Mouse (Mus musculus): ENCODE measurements at regions not wholly inside any gene's neighbourhood (a gene's known extent, or its start where the extent isn't known, plus 50 kb on each side); places are given as distances from the start of the nearest gene placed in this dataset.

DNA sequence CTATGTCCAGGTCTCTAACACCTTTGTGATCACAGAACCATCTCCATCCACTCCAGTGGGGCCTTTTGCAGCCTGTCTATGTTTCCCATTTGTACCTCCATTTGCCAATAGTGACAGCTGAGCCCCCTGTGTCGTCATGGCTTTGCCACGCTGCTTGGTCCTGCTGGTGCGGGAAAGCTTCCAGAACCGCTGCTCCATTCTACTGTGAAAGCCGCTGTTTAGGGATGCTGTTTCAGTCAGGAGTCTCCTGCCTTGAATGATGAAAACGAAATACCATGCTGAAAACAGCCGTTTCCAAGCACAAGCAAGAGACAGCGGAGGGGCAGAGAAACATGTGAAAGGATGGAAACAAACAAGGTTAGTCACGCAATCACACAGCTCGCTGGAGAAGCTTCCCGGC lies 410.4 kb downstream of the Glrx3 start:
- Histone ChIP-seq H3K27ac (replicated peaks; ENCODE audit: insufficient read depth, low read depth, low read length) (no peak overlapping the region), H3K4me3 (ENCODE audit: insufficient read depth, low read depth, low read length) (no peak overlapping the region), H3K27me3 (ENCODE audit: control insufficient read depth, insufficient read depth, low read length) (no peaks in the 10 kb centered on the region; the same call in 1 of the 2 replicates), H3K36me3 (ENCODE audit: control insufficient read depth, insufficient read depth, low read length) (no peaks in the 10 kb centered on the region), H3K9ac (ENCODE audit: low read depth, low read length) (no peak overlapping the region), H3K79me2 (ENCODE audit: control insufficient read depth, insufficient read depth, low read length) (no peaks in the 10 kb centered on the region), H3K4me1 (ENCODE audit: control insufficient read depth, insufficient read depth, low read length) (no peaks in the 10 kb centered on the region)
- WGBS = 79% methylated on average over 11 of the region's 11 CpGs
- no peak for TF ChIP-seq CTCF (IDR thresholded peaks at IDR 0.05; ENCODE audit: low read depth, low read length)
- DNase-seq (ENCODE audit: extremely low read depth, low read depth, low spot score) = no peak

DNA sequence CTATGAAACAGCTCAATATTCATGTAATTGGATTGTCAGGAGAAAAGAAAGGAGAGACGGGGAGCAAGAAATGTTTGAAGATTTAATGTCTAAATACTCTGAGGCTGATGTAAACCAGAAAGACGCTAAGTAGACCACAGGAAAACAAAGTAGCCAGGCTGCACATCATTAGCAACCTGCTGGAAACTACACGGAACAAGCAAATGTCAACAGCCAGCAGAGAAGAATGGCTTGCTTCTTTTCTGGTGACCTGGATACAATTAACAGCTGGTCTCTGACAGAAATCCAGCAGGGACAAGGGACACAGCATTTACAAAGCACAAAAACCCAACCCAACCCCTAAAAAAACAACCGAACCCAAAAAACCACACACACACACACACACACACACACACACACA lies 413.6 kb downstream of the Glrx3 start:
- WGBS = 72% methylated on average over 4 of the region's 4 CpGs
- Histone ChIP-seq H3K4me3 (ENCODE audit: insufficient read depth, low read depth, low read length) (no peak overlapping the region), H3K9ac (ENCODE audit: low read depth, low read length) (no peak overlapping the region), H3K27ac (replicated peaks; ENCODE audit: insufficient read depth, low read depth, low read length) (no peak overlapping the region), H3K27me3 (ENCODE audit: control insufficient read depth, insufficient read depth, low read length) (no peaks in the 10 kb centered on the region), H3K4me1 (ENCODE audit: control insufficient read depth, insufficient read depth, low read length) (no peaks in the 10 kb centered on the region), H3K79me2 (ENCODE audit: control insufficient read depth, insufficient read depth, low read length) (no peaks in the 10 kb centered on the region), H3K36me3 (ENCODE audit: control insufficient read depth, insufficient read depth, low read length) (no peaks in the 10 kb centered on the region)
- DNase-seq (ENCODE audit: extremely low read depth, low read depth, low spot score) = no peak
- no peak for TF ChIP-seq POLR2A (IDR thresholded peaks at IDR 0.05; ENCODE audit: extremely low read depth, insufficient read depth, low read length)
- no peak for TF ChIP-seq CTCF (IDR thresholded peaks at IDR 0.05; ENCODE audit: low read depth, low read length)

GRCm38 (mm10) chr7:137859681-137860080 lies 422.3 kb downstream of the Glrx3 start:
- Histone ChIP-seq H3K27me3 (ENCODE audit: control insufficient read depth, insufficient read depth, low read length) (no peaks in the 10 kb centered on the region), H3K79me2 (ENCODE audit: control insufficient read depth, insufficient read depth, low read length) (no peaks in the 10 kb centered on the region), H3K4me1 (ENCODE audit: control insufficient read depth, insufficient read depth, low read length) (no peaks in the 10 kb centered on the region), H3K36me3 (ENCODE audit: control insufficient read depth, insufficient read depth, low read length) (no peaks in the 10 kb centered on the region), H3K9ac (ENCODE audit: low read depth, low read length) (no peak overlapping the region), H3K4me3 (ENCODE audit: insufficient read depth, low read depth, low read length) (no peak overlapping the region), H3K27ac (replicated peaks; ENCODE audit: insufficient read depth, low read depth, low read length) (no peak overlapping the region)
- no peak for DNase-seq (ENCODE audit: extremely low read depth, low read depth, low spot score)
- WGBS = 45% methylated on average over 3 of the region's 3 CpGs
- TF ChIP-seq POLR2A (IDR thresholded peaks at IDR 0.05; ENCODE audit: extremely low read depth, insufficient read depth, low read length) = no peak
- TF ChIP-seq CTCF (IDR thresholded peaks at IDR 0.05; ENCODE audit: low read depth, low read length) = no peak

DNA sequence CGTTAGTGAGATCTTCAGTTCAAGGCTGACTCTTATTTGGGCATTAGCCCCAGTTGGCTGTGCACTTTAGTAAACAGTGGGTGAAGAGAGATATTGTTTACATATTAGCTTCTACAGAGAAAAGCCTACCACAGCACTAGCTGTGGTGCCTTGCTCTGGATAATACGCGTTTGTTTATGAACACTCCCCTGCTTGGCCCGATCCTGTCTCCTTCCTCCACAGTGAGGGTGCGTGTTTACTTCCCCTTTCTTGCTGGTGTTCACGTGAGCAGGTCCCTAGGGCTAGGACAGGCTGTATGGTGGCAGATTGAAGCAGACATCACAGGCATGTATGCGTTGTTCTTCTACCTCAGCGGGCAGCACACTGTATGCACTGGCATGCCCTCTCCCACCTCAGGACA lies 423.1 kb downstream of the Glrx3 start:
- H3K9ac ChIP-seq (ENCODE audit: low read depth, low read length) = no peak overlapping the region
- 55% methylated on average over 8 of the region's 8 CpGs for WGBS
- H3K79me2 ChIP-seq (ENCODE audit: control insufficient read depth, insufficient read depth, low read length) = no peaks in the 10 kb centered on the region
- TF ChIP-seq POLR2A (IDR thresholded peaks at IDR 0.05; ENCODE audit: extremely low read depth, insufficient read depth, low read length) (no peak), CTCF (IDR thresholded peaks at IDR 0.05; ENCODE audit: low read depth, low read length) (no peak)
- H3K27ac ChIP-seq (replicated peaks; ENCODE audit: insufficient read depth, low read depth, low read length) = no peak overlapping the region
- no peaks in the 10 kb centered on the region for H3K4me1 ChIP-seq (ENCODE audit: control insufficient read depth, insufficient read depth, low read length)
- no peak for DNase-seq (ENCODE audit: extremely low read depth, low read depth, low spot score)
- no peak overlapping the region for H3K4me3 ChIP-seq (ENCODE audit: insufficient read depth, low read depth, low read length)
- H3K36me3 ChIP-seq (ENCODE audit: control insufficient read depth, insufficient read depth, low read length) = no peaks in the 10 kb centered on the region
- H3K27me3 ChIP-seq (ENCODE audit: control insufficient read depth, insufficient read depth, low read length) = no peaks in the 10 kb centered on the region

GRCm38 (mm10) chr7:137864912-137865311 lies 427.5 kb downstream of the Glrx3 start:
- Histone ChIP-seq H3K27me3 (ENCODE audit: control insufficient read depth, insufficient read depth, low read length) (no peaks in the 10 kb centered on the region), H3K36me3 (ENCODE audit: control insufficient read depth, insufficient read depth, low read length) (no peaks in the 10 kb centered on the region)
- no peak for TF ChIP-seq CTCF (IDR thresholded peaks at IDR 0.05; ENCODE audit: low read depth, low read length)

GRCm38 (mm10) chr7:137865457-137865856 lies 428.0 kb downstream of the Glrx3 start:
- no peak for DNase-seq (ENCODE audit: extremely low read depth, low read depth, low spot score)
- Histone ChIP-seq H3K79me2 (ENCODE audit: control insufficient read depth, insufficient read depth, low read length) (no peaks in the 10 kb centered on the region), H3K9ac (ENCODE audit: low read depth, low read length) (no peak overlapping the region), H3K4me3 (ENCODE audit: insufficient read depth, low read depth, low read length) (no peak overlapping the region), H3K36me3 (ENCODE audit: control insufficient read depth, insufficient read depth, low read length) (no peaks in the 10 kb centered on the region), H3K27ac (replicated peaks; ENCODE audit: insufficient read depth, low read depth, low read length) (no peak overlapping the region), H3K27me3 (ENCODE audit: control insufficient read depth, insufficient read depth, low read length) (no peaks in the 10 kb centered on the region), H3K4me1 (ENCODE audit: control insufficient read depth, insufficient read depth, low read length) (no peaks in the 10 kb centered on the region)
- no peak for TF ChIP-seq CTCF (IDR thresholded peaks at IDR 0.05; ENCODE audit: low read depth, low read length)
- TF ChIP-seq POLR2A (IDR thresholded peaks at IDR 0.05; ENCODE audit: extremely low read depth, insufficient read depth, low read length) = no peak
- WGBS = 60% methylated on average over 7 of the region's 7 CpGs

More at GRCm38 (mm10) chr7:137864912-137865311, 427.5 kb downstream of the Glrx3 start:
- H3K4me3 ChIP-seq (ENCODE audit: insufficient read depth, low read depth, low read length) = no peak overlapping the region
- DNase-seq (ENCODE audit: extremely low read depth, low read depth, low spot score) = no peak
- no peaks in the 10 kb centered on the region for H3K79me2 ChIP-seq (ENCODE audit: control insufficient read depth, insufficient read depth, low read length)
- H3K9ac ChIP-seq (ENCODE audit: low read depth, low read length) = no peak overlapping the region
- H3K27ac ChIP-seq (replicated peaks; ENCODE audit: insufficient read depth, low read depth, low read length) = no peak overlapping the region
- WGBS = 70% methylated on average over 4 of the region's 4 CpGs
- H3K4me1 ChIP-seq (ENCODE audit: control insufficient read depth, insufficient read depth, low read length) = no peaks in the 10 kb centered on the region
